Mouse (Mus musculus): ENCODE data around the gene Fkbp15.

GRCm38 (mm10) chr4:62331977-62332376, 28.4 kb downstream of the Fkbp15 start:
- TF ChIP-seq CTCF (IDR thresholded peaks at IDR 0.05; ENCODE audit: low read depth) (peak; percentile 45), EP300 (IDR thresholded peaks at IDR 0.05; ENCODE audit: low read depth) (no peak)
